Mouse (Mus musculus): Measurements from ENCODE around the gene Dbi. TPM values are rescaled to one million over a fixed set of nuclear protein-coding genes. Genes with fewer than 3 reads are reported as not detected.

The Dbi gene
- polyA plus RNA-seq, 2 experiments: 381 to 749 TPM

DNA sequence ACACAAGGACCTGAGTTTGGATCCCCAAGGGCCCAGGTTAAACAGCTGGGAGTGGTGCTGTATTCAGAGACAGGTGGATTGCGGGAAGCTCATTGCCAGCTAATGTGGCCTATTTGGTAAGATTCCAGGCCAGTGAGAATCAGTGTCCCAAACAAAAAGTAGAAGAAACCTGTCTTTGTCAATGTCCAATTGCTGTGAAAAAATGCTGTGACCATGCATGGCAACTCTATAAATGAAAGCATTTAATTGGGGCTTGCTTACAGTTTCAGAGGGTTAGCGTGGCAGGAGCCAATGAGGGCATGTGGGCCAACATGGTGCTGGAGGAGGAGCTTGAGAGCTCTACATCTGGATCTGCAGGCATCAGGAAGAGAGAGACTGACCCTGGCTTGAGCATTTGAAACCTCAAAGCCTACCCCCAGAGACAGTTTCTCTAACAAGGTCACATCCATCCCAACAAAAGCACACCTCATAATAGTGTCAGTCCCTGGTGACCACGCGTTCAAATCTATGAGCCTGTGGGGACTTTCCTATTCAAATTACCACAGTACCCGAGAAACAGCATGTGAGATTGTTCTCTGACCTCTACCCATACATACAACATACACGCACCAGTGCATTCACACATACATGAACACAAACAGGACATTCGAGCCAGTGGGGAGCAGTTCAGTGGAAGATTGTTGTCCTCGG, 24.8 kb upstream of the Dbi start:
- Histone ChIP-seq H3K4me2 (replicated peaks; ENCODE audit: low read depth, low read length, severe bottlenecking) (no peak overlapping the region), H3K4me3 (replicated peaks; ENCODE audit: low read length) (no peak overlapping the region), H3K4me1 (ENCODE audit: control insufficient read depth, insufficient read depth, low read length) (peaks cover 3% of the 10 kb centered on the region; the same call in 1 of the 2 replicates), H3K9ac (ENCODE audit: low read depth, low read length, severe bottlenecking) (no peak overlapping the region), H3K9me3 (ENCODE audit: control insufficient read depth, low read length) (no peaks in the 10 kb centered on the region), H3K27me3 (ENCODE audit: control insufficient read depth, insufficient read depth, low read length) (no peaks in the 10 kb centered on the region), H3K27ac (replicated peaks; ENCODE audit: low read depth, low read length) (no peak overlapping the region), H3K36me3 (ENCODE audit: control insufficient read depth, insufficient read depth, low read length) (no peaks in the 10 kb centered on the region)
- 85% methylated on average over 8 of the region's 8 CpGs for WGBS
- no peak for TF ChIP-seq POLR2A (IDR thresholded peaks at IDR 0.05; ENCODE audit: borderline replicate concordance, extremely low read depth, insufficient read depth, insufficient read length)
- DNase-seq (ENCODE audit: low spot score): no peak
- no peak for ATAC-seq (ENCODE audit: low FRiP score, low read depth)

- DNase-seq (ENCODE audit: low spot score) (no peak), ATAC-seq (ENCODE audit: low FRiP score, low read depth) (no peak)
- no peaks in the 10 kb centered on the region for H3K27me3 ChIP-seq (ENCODE audit: control insufficient read depth, insufficient read depth, low read length)
- H3K9me3 ChIP-seq (ENCODE audit: control insufficient read depth, low read length): no peaks in the 10 kb centered on the region
- H3K4me3 ChIP-seq (replicated peaks; ENCODE audit: low read length): no peak overlapping the region
- 44% methylated on average over 5 of the region's 5 CpGs for WGBS
- no peak overlapping the region for H3K4me2 ChIP-seq (replicated peaks; ENCODE audit: low read depth, low read length, severe bottlenecking)
- no peak overlapping the region for H3K27ac ChIP-seq (replicated peaks; ENCODE audit: low read depth, low read length)
- TF ChIP-seq POLR2A (IDR thresholded peaks at IDR 0.05; ENCODE audit: borderline replicate concordance, extremely low read depth, insufficient read depth, insufficient read length): no peak
- peaks cover 3% of the 10 kb centered on the region; the same call in 1 of the 2 replicates for H3K4me1 ChIP-seq (ENCODE audit: control insufficient read depth, insufficient read depth, low read length)
- H3K36me3 ChIP-seq (ENCODE audit: control insufficient read depth, insufficient read depth, low read length): no peaks in the 10 kb centered on the region
- H3K9ac ChIP-seq (ENCODE audit: low read depth, low read length, severe bottlenecking): no peak overlapping the region
Measured at GRCm38 (mm10) chr1:120142551-120142950, 21.7 kb upstream of the Dbi start.

GRCm38 (mm10) chr1:120140144-120140693, 19.3 kb upstream of the Dbi start:
- no peak for ATAC-seq (ENCODE audit: low FRiP score, low read depth)
- no peak for TF ChIP-seq POLR2A (IDR thresholded peaks at IDR 0.05; ENCODE audit: borderline replicate concordance, extremely low read depth, insufficient read depth, insufficient read length)
- H3K9me3 ChIP-seq (ENCODE audit: control insufficient read depth, low read length): no peaks in the 10 kb centered on the region
- no peaks in the 10 kb centered on the region for H3K36me3 ChIP-seq (ENCODE audit: control insufficient read depth, insufficient read depth, low read length)
- peaks cover 3% of the 10 kb centered on the region; the same call in 1 of the 2 replicates for H3K4me1 ChIP-seq (ENCODE audit: control insufficient read depth, insufficient read depth, low read length)
- H3K27me3 ChIP-seq (ENCODE audit: control insufficient read depth, insufficient read depth, low read length): no peaks in the 10 kb centered on the region
- H3K4me2 ChIP-seq (replicated peaks; ENCODE audit: low read depth, low read length, severe bottlenecking): no peak overlapping the region
- no peak overlapping the region for H3K27ac ChIP-seq (replicated peaks; ENCODE audit: low read depth, low read length)
- DNase-seq (ENCODE audit: low spot score): no peak
- WGBS: 87% methylated on average over 9 of the region's 9 CpGs
- no peak overlapping the region for H3K9ac ChIP-seq (ENCODE audit: low read depth, low read length, severe bottlenecking)
- H3K4me3 ChIP-seq (replicated peaks; ENCODE audit: low read length): no peak overlapping the region

- Histone ChIP-seq H3K4me3 (replicated peaks; ENCODE audit: low read length) (no peak overlapping the region), H3K27me3 (ENCODE audit: control insufficient read depth, insufficient read depth, low read length) (no peaks in the 10 kb centered on the region), H3K9ac (ENCODE audit: low read depth, low read length, severe bottlenecking) (no peak overlapping the region), H3K27ac (replicated peaks; ENCODE audit: low read depth, low read length) (no peak overlapping the region), H3K4me2 (replicated peaks; ENCODE audit: low read depth, low read length, severe bottlenecking) (no peak overlapping the region), H3K36me3 (ENCODE audit: control insufficient read depth, insufficient read depth, low read length) (no peaks in the 10 kb centered on the region), H3K4me1 (ENCODE audit: control insufficient read depth, insufficient read depth, low read length) (peaks cover 3% of the 10 kb centered on the region; the same call in 1 of the 2 replicates), H3K9me3 (ENCODE audit: control insufficient read depth, low read length) (no peaks in the 10 kb centered on the region)
- ATAC-seq (ENCODE audit: low FRiP score, low read depth): no peak
- TF ChIP-seq POLR2A (IDR thresholded peaks at IDR 0.05; ENCODE audit: borderline replicate concordance, extremely low read depth, insufficient read depth, insufficient read length): no peak
- WGBS: 46% methylated on average over 7 of the region's 7 CpGs
- no peak for DNase-seq (ENCODE audit: low spot score)
Measured at GRCm38 (mm10) chr1:120138923-120139540, 18.2 kb upstream of the Dbi start.

- WGBS: 75% methylated on average over 7 of the region's 7 CpGs
- Histone ChIP-seq H3K4me2 (replicated peaks; ENCODE audit: low read depth, low read length, severe bottlenecking) (no peak overlapping the region), H3K9ac (ENCODE audit: low read depth, low read length, severe bottlenecking) (no peak overlapping the region), H3K27ac (replicated peaks; ENCODE audit: low read depth, low read length) (no peak overlapping the region), H3K4me1 (ENCODE audit: control insufficient read depth, insufficient read depth, low read length) (no peaks in the 10 kb centered on the region), H3K9me3 (ENCODE audit: control insufficient read depth, low read length) (no peaks in the 10 kb centered on the region), H3K27me3 (ENCODE audit: control insufficient read depth, insufficient read depth, low read length) (no peaks in the 10 kb centered on the region), H3K36me3 (ENCODE audit: control insufficient read depth, insufficient read depth, low read length) (no peaks in the 10 kb centered on the region), H3K4me3 (replicated peaks; ENCODE audit: low read length) (no peak overlapping the region)
- ATAC-seq (ENCODE audit: low FRiP score, low read depth): no peak
- no peak for TF ChIP-seq POLR2A (IDR thresholded peaks at IDR 0.05; ENCODE audit: borderline replicate concordance, extremely low read depth, insufficient read depth, insufficient read length)
- no peak for DNase-seq (ENCODE audit: low spot score)
Measured at GRCm38 (mm10) chr1:120135934-120136786, 15.3 kb upstream of the Dbi start.
